Mouse (Mus musculus) bone marrow, adult 2 months (tissue): ENCODE data around the gene Anxa2.

Experiments used
- CTCF ChIP-seq: fragments of 200-500 bp; IDR thresholded peaks from 2 replicates; pipeline ENCODE4 v1.5.1; 2011; ENCODE audit warnings: low read length, control low read depth; ENCODE audit not compliant: control insufficient read depth, insufficient read depth
- POLR2A ChIP-seq: fragments of 200-500 bp; IDR thresholded peaks from 2 replicates; pipeline ENCODE4 v1.6.1; 2011; ENCODE audit warnings: low read depth, mild to moderate bottlenecking, control low read depth, low read length, borderline replicate concordance; ENCODE audit not compliant: control insufficient read depth

GRCm38 (mm10) chr9:69467310-69467939 lies 14.0 kb downstream of the Anxa2 start:
- TF ChIP-seq CTCF = no peak
- no peak for TF ChIP-seq POLR2A
